Mouse (Mus musculus) kidney, adult 2 months (tissue): ENCODE measurements at regions not wholly inside any gene's neighbourhood (a gene's known extent, or its start where the extent isn't known, plus 50 kb on each side); places are given as distances from the start of the nearest gene placed in this dataset.

ENCODE experiments used
- CTCF ChIP-seq: fragments of 200-500 bp; conservative IDR thresholded peaks from 2 replicates; pipeline ENCODE4 v1.5.1; 2011; ENCODE audit warnings: low read depth, mild to moderate bottlenecking, control low read depth, low read length, moderate library complexity, mixed read lengths; ENCODE audit not compliant: insufficient read depth, insufficient read length
- POLR2A ChIP-seq: fragments of 200-500 bp; IDR thresholded peaks from one replicate; pipeline ENCODE4 v1.6.1; 2011; ENCODE audit warnings: low read depth, low read length, control low read depth

- TF ChIP-seq CTCF (no peak), POLR2A (no peak)
These were observed 2956.8 kb upstream of the Lrrc6 start for GRCm38 (mm10) chr15:69457473-69457872.
